Mouse (Mus musculus) liver, postnatal 0 days (tissue): ENCODE data around the gene 1600002K03Rik. TPM values are rescaled to one million over a fixed set of nuclear protein-coding genes. Genes with fewer than 3 reads are reported as not detected.

ENCODE experiments used
- ATAC-seq: fragments of 200-750 bp; cut with Nextera tagmentation; 2 replicates; pipeline ENCODE4 v1.8.0; 2017; ENCODE audit warnings: mild to moderate bottlenecking, moderate library complexity
- DNase-seq: peaks from one replicate; pipeline ENCODE4 v3.0.0-alpha.2; 2016
- H3K27ac ChIP-seq: fragments of 300-500 bp; sonication (generic); 2 replicates; pipeline ENCODE4 v1.5.1; 2014; ENCODE audit warnings: antibody characterized with exemption, moderate library complexity, mild to moderate bottlenecking, low read depth
- H3K27me3 ChIP-seq: fragments of 300-500 bp; sonication (generic); 2 replicates; pipeline ENCODE4 v1.6.1; 2014; ENCODE audit warnings: low read length, control low read depth, mixed read lengths; ENCODE audit not compliant: insufficient read depth
- H3K36me3 ChIP-seq: fragments of 300-500 bp; sonication (generic); replicated peaks from 2 replicates; pipeline ENCODE4 v1.6.1; 2014; ENCODE audit warnings: mild to moderate bottlenecking, control low read depth, low read length, moderate library complexity, mixed read lengths; ENCODE audit not compliant: insufficient read depth
- H3K4me1 ChIP-seq: fragments of 300-500 bp; sonication (generic); 2 replicates; pipeline ENCODE4 v1.6.1; 2014; ENCODE audit warnings: antibody characterized with exemption, mild to moderate bottlenecking, control low read depth; ENCODE audit not compliant: insufficient read depth
- H3K4me2 ChIP-seq: fragments of 300-500 bp; sonication (generic); 2 replicates; pipeline ENCODE4 v1.6.1; 2014; ENCODE audit warnings: low read depth, mild to moderate bottlenecking, low read length, moderate library complexity, mixed read lengths
- H3K4me3 ChIP-seq: fragments of 300-500 bp; sonication (generic); 2 replicates; pipeline ENCODE4 v1.5.1; 2014; ENCODE audit warnings: low read depth, low read length
- H3K9ac ChIP-seq: fragments of 300-500 bp; sonication (generic); replicated peaks from 2 replicates; pipeline ENCODE4 v1.6.1; 2014; ENCODE audit warnings: mild to moderate bottlenecking, moderate library complexity
- H3K9me3 ChIP-seq: fragments of 300-500 bp; sonication (generic); 2 replicates; pipeline ENCODE4 v1.6.1; 2016; ENCODE audit warnings: mild to moderate bottlenecking, control low read depth, low read length, mixed read lengths
- CTCF ChIP-seq: sonication (generic); IDR thresholded peaks from 2 replicates; pipeline ENCODE4 v1.5.1; 2016; ENCODE audit warnings: antibody characterized with exemption, low read depth
- EP300 ChIP-seq: IDR thresholded peaks from 2 replicates; pipeline ENCODE4 v1.6.1; 2016; ENCODE audit warnings: antibody characterized with exemption, low read depth, mild to moderate bottlenecking
- WGBS: fragments of 180-500 bp; shearing (Covaris S2); extraction: QIAGEN DNeasy Blood & Tissue Kit; methylation state at CpG from one replicate; pipeline ENCODE4 v1.1.7; 2014; ENCODE audit not compliant: insufficient replicate concordance; 5-methylcytosine and 5-hydroxymethylcytosine counted together
- polyA plus RNA-seq: library from polyadenylated mRNA; unstranded; fragments of >200 nt; fragmentation: Nextera tagmentation; extraction: Ambion mirVana; gene quantifications from 2 replicates; pipeline ENCODE4 v1.2.1, GENCODE M21; 2015

Gene 1600002K03Rik
- polyA plus RNA-seq, 1 experiment from 2014 or later, result 6.8 TPM

DNA sequence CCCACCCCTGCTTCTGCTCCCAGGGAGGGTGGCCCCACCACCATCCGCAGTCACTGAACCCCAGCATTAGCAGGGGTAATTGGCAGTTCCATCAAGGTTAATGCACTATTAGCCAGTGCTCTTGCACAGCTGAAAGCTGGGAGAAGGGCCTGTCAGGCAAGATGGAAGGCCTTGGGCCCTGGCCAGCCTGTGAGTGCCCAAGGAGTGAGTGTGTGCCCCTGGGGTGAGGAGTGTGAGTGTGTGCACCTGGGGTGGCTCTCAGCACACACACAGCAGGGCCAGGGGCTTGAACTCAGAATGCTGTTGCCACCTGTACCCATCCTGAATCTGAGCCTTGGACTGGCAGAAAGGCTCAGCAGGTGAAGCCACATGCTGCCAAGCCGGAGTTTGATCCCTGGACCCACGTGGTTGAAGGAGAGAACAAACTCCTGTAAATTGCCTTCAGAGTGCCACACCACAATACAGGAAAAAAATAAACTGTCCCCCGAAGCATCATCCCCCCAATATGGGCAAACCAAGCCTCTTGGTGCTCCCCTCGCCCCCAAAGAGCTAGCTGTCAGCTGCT, 3.6 kb downstream of the 1600002K03Rik start:
- H3K9ac ChIP-seq, result no peak overlapping the region
- ATAC-seq (no peak), DNase-seq (no peak)
- 76% methylated on average over 5 of the region's 5 CpGs for WGBS
- peaks cover 17% of the 10 kb centered on the region for H3K4me1 ChIP-seq
- H3K36me3 ChIP-seq, result peaks cover 9% of the 10 kb centered on the region; the same call in 1 of the 2 replicates
- H3K27ac ChIP-seq, result no peak overlapping the region
- no peak overlapping the region for H3K4me3 ChIP-seq
- H3K4me2 ChIP-seq, result no peak overlapping the region
- no peaks in the 10 kb centered on the region for H3K9me3 ChIP-seq
- TF ChIP-seq EP300 (no peak), CTCF (no peak)
- peaks cover 31% of the 10 kb centered on the region for H3K27me3 ChIP-seq

DNA sequence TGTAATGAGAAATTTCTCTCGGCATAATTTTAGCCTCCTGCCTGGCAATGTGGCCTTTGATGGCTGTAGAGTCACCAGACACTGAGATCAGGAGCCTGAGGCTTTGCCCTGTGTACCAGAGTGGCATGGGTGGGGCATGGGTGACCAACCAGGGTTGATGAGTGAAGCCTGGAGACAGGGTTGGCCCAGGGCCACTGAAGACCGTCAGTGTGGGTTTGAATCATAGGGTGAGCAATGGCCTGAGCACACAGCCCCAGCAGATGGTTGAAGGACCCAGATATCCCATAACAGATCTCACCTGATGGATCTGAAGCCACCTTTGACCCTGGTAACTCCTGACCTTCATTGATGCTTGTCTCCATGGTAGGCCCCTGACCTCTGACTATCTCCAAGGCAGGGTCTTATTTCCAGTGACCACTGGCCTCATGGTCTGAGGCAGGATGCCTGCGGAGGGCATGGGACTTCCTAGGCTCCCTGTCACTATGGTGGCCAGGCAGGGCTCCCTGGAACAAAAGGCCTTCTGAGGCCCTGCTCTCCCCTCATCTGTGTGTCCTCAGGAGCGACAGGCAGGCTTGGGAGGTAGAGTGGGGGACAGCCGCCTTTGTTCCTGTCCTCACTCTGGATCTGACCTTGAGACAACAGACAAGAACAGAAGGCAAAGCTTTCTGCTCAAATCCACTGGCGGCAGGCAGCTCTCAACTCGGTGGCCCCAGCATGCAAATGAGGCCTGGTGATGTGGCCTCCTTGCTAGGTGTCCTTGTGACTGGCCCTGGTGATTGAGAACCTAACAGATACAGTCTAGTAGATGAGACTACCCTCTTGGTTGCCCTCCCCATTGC, 4.9 kb downstream of the 1600002K03Rik start:
- H3K9ac ChIP-seq, result no peak overlapping the region
- TF ChIP-seq CTCF (no peak), EP300 (no peak)
- peaks cover 39% of the 10 kb centered on the region for H3K27me3 ChIP-seq
- peaks cover 9% of the 10 kb centered on the region; the same call in 1 of the 2 replicates for H3K4me1 ChIP-seq
- H3K4me2 ChIP-seq, result no peak overlapping the region
- DNase-seq (no peak), ATAC-seq (no peak)
- no peak overlapping the region for H3K27ac ChIP-seq
- WGBS, result 76% methylated on average over 7 of the region's 7 CpGs
- no peak overlapping the region for H3K4me3 ChIP-seq
- H3K36me3 ChIP-seq, result no peaks in the 10 kb centered on the region
- no peaks in the 10 kb centered on the region for H3K9me3 ChIP-seq

DNA sequence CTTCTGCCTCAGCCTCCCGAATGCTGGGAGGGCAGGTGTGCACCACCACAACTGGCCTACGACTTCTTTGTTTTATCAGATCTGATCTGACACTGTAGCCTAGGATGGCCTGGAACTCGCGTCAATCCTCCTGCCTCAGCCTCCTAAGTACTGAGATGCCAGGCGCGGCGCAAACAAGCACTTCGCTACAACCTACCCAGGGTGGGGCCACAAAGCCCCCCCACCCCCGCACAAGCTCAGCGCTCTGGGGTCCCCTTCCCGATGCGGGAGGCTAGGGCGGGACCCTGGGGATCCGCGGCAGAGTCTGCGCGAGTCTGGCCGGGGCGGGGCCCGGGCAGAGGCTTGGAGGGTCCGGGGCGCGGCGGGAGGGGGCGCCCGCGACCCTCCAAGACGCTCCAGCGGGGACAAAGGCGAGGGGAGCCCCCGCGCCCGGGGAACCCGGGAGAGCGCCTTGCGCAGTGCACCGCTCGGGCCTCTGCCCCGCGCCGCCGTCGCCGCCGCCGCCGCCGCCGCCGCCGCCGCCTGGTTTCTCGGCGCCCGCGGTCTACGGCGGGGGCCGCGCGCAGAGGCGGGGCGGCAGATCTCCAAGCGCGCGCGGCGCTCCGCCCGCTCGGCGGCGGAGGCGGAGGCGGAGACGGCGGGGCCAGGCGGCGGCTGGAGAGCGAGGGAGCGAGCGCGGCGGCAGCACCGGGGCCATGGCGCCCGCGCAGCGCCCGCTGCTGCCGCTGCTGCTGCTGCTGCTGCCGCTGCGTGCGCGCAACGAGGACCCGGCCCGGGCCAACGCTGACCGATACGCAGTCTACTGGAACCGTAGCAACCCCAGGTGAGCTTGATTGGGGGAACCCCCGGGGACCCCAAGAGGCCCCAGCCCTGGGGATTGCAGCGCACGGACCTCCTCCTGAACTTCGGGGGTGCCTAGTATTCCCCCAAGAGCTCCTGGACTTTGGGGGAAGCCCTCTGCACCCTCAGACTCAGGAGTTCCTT, 6.6 kb downstream of the 1600002K03Rik start, which contains the start of gene Efna2:
Gene Efna2 (plus strand): TSS at position 415 of the 984 bp plus-strand sequence.
- WGBS, result 6% methylated on average over 44 of the region's 106 CpGs
- 0 out of 2 replicates have a peak, but pooled peaks have one; percentile 5 for ATAC-seq
- H3K4me2 ChIP-seq, result peak within 1 kb of the TSS; percentile 66

DNA sequence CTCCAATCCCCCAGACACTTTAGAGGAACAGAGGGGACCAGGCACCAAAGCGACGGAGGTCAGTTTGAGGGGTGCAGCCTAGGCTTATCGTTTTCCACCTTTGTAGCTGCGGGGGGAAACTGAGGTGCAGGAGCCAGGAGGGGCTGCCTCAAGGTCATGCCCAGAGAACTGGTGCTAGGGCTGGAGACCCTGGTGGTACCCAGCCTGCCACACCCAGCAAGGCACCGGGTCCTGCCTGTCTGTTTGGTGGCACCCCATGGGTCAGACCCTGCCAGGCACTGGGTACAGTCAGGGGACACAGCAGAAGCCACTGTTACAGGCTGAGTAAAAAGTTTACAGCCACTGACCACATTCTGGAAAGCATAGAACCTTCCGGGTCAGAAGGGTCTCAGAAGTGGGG, 7.5 kb downstream of the 1600002K03Rik start:
- TF ChIP-seq EP300 (no peak), CTCF (no peak)
- DNase-seq (no peak), ATAC-seq (no peak)
- Histone ChIP-seq H3K27ac (no peak overlapping the region), H3K36me3 (no peaks in the 10 kb centered on the region), H3K4me3 (no peak overlapping the region), H3K4me1 (peaks cover 3% of the 10 kb centered on the region; the same call in 1 of the 2 replicates), H3K4me2 (no peak overlapping the region), H3K9ac (no peak overlapping the region), H3K9me3 (no peaks in the 10 kb centered on the region), H3K27me3 (peaks cover 39% of the 10 kb centered on the region)
- 57% methylated on average over 6 of the region's 6 CpGs for WGBS

More for the DNA sequence above, 6.6 kb downstream of the 1600002K03Rik start, which contains the start of gene Efna2:
- Histone ChIP-seq H3K9ac (peak within 1 kb of the TSS; percentile 44; the same call in 1 of the 2 replicates), H3K4me3 (peak within 1 kb of the TSS; percentile 46), H3K27ac (no peak within 1 kb of the TSS), H3K4me1 (peaks cover 3% of the 10 kb centered on the region; the same call in 1 of the 2 replicates), H3K36me3 (no peaks in the 10 kb centered on the region), H3K9me3 (no peaks in the 10 kb centered on the region), H3K27me3 (peaks cover 39% of the 10 kb centered on the region)
- DNase-seq, result no peak
- TF ChIP-seq EP300 (no peak), CTCF (no peak)

DNA sequence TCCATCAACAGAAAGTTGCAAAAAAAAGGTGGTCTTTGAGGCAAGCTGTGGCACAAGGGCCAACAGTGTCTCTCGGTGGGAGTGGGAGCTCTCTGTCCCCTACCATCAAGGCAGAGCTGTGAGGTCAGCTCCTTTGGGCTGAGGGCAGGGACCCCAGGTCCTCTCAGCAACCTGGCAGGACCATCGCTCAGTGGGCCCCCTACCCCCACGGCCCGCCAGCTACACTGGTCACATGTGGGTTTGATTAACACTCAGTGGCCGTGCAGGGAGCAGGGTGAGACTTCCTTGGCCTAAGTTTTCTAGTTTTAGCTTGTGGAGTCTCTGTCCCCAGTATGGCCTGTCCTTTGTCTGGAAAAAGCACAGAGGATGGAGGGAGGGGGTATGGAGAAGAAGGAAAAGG, 8.1 kb downstream of the 1600002K03Rik start:
- no peaks in the 10 kb centered on the region for H3K9me3 ChIP-seq
- no peak for DNase-seq
- H3K4me3 ChIP-seq, result no peak overlapping the region
- 75% methylated on average over 5 of the region's 5 CpGs for WGBS
- peaks cover 3% of the 10 kb centered on the region; the same call in 1 of the 2 replicates for H3K4me1 ChIP-seq
- H3K27me3 ChIP-seq, result peaks cover 42% of the 10 kb centered on the region
- H3K27ac ChIP-seq, result no peak overlapping the region
- H3K4me2 ChIP-seq, result no peak overlapping the region
- ATAC-seq, result no peak
- no peaks in the 10 kb centered on the region for H3K36me3 ChIP-seq
- H3K9ac ChIP-seq, result no peak overlapping the region
- TF ChIP-seq EP300 (no peak), CTCF (no peak)
